Mouse (Mus musculus) CD4-positive helper T cell, adult 2 months (primary cell): Measurements from ENCODE around the gene Gaa.

ENCODE experiments used
- DNase-seq: peaks from one replicate; pipeline ENCODE4 v3.0.0-alpha.2; 2012; ENCODE audit warnings: low read depth, missing footprints, low spot score

The Gaa gene

DNA sequence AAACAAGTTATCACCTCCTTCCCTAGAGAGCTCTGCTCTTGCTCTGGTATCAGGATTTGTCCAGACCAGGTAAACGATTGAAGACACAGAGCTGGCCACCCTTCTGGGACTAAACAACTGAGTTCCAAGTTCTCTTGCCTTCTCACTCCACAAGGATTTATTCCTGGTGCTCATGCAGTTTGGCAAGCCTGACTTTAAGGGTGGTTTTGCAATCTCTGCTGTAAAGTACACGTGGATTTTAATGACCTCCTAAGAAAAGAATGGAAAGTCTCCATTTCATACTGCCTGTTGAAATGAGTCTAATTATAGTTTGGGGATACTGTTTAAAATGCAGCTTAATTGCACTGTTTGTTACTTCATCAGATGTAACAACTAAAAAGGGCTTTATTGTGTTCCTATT, 33.3 kb downstream of the Gaa start:
- DNase-seq = no peak

DNA sequence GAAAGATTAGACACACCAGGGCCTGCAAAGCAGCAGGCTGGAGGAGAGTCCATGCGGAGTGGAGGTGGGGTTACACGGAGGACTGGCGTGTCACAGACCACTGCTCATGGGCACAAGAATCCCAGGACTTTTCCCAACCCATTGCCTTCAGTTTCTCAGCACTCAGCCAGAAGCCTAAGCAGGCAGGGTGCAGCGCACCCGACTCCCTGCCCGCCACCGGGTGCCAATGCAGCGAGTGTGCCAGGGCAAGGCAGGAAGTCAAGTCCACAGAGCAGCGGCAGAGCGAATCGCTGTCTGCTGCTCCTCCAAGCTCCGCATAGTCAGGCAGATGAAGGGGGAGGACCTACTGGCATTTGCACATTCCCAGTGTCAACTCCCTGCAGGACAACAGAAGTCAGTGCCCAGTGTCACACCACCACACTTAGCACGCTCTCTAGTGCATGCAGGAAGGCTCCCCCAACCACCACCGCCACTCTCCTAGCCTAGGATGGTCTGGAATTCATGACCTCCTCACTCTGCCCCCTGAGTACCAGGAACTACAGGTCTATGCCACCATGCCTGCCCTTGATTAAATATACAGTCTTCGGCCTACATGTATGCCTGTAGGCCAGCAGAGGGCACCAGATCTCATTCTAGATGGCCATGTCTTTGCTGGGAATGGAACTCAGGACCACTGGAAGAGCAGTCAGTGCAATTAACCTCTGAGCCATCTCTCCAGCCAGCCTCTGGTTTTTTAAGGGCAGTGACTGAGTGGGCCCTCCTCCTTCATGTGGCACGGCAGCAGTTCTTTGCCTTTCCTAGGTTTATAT, 37.4 kb downstream of the Gaa start:
- peak; percentile 63 for DNase-seq

DNA sequence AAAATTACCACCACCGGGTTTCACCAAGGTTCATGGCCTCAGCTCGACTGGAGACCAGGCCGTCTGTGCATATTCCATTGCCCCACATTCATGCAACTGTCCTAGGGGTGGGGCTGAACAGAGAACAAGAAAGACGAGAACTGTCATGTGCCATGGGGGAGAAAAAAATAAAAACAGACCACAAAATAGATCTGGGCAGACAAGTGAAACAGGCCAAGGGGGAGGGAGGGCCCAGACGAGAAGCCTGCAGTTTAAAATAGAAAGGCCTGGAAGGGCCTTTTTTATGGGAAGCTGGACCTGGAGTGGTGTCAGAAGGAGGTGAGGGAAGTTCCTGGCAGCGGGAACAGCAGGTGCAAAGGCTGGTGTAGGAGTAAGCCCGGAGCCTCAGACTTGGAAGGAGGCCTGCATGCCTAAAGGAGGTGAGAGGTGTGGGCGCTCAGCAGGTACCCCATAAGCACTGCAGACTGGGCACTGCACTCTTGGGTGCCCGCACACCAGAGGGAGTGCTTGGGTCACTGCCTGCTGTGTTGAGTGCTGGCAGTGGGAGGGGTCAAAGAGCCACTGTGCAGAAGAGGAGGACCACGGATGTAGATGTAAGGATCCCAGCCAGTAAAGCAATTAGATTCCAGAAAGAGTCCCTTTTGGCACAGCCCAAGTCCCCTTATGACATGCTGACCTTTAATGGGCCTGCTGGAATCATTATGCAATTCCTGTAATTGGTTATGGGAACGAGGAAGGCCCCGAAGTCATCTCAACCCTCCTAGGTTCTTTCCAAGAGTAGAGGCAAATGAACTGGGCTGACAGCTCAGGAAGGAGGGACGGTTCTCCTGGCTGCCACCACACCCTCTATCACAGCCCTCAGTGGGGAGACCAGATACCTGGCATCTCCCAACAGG, 39.3 kb downstream of the Gaa start:
- no peak for DNase-seq

DNA sequence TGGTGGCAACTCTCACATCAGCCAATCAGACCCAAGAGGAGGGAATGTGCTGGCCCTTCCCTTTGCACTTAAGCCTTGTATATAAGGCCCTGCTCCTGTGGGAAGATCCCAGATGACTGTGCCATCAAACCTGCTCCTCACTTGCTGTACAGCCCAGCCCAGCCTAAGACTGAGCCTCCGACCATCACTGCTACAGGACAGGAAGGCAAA, 39.9 kb downstream of the Gaa start, which contains the start of gene Card14:
Card14 (plus strand) TSS at position 111 of the 210 bp plus-strand sequence.
- DNase-seq = no peak

DNA sequence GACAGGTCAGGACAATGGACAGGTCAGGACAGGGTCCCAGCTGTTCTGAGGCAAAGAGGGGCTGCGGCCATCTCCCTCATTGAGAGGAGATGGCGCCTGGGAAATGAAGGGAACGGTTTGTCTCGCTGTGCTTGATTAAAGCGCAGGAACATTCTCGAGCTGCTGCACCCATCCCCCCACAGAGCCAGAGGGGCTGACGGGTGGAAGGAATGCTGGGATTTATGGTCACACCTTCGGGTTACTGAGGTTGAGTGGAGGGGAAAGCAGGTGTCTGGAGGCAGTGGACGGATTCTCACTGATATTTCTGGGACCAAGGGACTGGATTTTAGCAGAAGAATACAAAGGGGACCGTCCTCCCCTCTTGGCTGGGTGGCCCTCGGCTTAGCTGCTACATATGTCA, 40.2 kb downstream of the Gaa start:
- no peak for DNase-seq

DNA sequence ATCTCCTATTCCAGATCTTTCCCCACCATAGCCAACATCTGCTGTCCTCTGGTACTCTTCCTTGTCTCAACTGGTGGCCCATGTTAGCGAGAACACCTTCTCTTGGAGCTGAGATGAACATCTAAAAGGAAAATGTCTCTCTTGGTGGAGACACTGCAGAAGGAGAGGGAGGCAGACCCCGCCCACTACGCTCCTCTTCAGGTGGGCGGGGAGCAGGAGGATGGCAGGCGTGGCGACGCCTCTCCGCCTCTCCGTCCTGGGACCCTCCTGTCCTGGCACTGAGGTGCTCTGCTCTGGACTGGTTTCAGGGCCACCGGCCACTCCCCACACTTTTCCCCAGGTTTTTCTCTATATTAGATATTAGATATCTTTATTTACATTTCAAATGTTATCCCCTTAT, 42.9 kb downstream of the Gaa start:
- no peak for DNase-seq

DNA sequence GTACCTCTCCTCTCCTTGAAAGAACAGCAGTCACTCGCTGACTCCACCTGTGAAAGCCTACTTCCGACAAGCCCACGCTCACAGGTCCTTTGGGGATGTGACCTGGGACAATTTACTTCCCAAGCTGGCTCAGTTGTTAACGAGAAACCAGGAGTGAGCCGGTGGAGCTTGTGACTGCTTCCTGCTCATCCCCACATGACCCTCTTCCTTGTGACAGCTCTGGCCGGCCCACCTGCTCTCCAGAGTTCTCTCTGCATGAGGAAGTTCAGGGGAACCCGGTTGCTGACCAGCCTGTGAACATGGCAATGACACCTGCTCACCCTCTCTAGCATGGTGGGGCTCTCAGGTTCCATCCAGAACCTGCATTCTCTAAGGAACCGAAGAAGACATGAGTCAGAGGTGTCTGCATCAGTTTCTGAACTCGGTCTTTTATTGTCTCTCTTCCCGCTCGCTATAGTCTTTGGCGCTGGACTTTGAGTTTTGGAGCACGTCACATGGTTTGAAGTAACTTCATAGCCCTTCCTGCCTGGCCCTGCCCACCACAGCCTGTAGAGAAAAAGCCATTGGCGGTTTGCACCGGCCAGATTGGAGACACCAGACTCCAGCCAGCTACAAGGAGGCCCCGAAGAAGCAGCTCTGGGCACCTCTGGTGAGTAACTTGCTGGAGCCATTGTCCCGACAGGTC, 46.7 kb downstream of the Gaa start:
- DNase-seq = no peak

DNA sequence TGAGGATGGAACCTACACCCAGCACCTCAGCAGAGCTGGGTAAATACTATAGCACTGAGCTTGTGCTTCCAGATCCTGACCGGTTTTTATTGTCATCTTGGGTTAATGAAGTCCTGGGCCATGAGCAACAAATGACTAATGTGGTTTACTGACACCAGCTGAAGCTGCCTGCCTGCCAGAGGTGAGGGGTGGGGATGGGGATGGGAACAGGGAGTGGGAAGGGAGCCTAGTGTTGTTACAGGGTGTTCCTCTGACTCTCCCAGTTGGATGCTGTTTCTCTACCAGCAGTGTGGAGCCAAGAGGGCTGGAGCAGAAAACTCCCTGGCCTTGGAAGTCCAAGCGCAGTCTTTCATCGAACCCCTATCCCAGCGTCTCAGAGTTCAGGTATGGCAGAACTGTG, 49.0 kb downstream of the Gaa start:
- DNase-seq = no peak

DNA sequence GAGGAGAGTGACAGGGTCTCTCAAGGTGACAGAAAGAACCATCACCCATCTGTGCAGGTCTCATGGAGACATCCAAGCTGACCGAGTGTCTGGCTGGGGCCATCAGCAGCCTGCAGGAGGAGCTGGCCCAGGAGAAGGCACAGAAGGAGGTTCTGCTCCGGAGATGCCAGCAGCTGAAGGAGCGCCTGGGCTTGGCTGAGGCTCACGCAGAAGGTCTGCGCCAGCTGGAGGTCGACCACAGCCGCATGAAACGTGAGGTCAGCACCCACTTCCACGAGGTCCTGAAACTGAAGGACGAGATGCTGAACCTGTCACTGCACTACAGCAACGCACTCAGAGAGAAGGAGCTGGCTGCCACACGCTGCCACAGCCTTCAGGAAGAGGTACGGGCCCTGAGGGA, 54.8 kb downstream of the Gaa start:
- DNase-seq = no peak

DNA sequence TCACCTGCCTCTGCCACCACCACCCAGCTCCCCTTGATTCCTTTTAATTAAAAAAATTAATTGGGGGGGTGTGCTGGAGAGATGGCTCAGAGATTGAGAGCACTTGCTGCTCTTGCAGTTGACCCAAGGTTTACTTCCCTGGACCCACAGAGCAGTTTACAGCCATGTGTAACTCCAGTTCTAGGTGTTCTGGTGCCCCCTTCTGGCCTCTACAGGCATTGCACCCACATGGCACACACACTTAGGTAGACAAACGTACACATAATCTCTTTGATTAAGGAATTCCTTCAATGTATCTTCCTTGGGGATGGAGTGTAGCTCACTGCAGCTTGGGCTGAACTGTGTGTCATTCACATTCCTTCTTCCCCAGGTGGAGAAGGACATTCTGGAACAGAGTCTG, 57.4 kb downstream of the Gaa start:
- no peak for DNase-seq

DNA sequence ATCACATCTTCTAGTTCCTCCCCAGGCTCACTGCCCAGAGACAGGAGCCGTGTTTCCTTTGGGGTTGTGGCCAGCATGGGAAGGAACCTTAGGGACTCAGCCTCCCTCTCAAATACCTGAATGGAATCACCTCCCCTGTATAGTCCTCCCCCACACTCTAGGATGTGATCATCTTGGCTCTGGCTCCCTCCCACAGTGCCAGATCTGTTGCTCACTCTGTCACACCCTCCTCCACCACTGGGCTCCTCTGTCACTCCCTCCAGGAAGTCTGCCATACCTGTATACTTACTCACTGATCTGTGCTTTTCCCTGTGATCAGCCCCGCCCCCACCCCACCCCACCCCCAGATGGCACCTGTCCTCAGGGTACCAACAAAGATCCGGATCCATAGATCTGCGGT, 62.9 kb downstream of the Gaa start:
- no peak for DNase-seq

DNA sequence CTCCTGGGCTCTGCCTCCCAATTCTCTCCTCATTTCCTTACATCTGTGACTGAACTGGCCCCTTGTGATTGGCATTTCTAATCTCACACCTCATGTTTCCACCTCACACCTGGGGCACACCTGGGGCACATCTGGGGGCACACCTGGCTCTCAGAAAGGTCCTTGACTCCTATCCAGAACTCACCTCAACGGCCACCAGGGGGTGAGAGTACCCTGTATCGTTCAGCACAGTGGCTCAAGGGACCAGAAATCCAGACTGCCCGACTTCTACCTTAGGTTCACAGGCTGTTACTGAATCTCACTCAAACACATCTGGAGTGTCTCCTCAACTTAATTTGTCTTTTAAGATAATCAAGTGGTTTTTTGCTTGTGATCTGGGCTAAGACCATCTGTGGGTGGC, 64.3 kb downstream of the Gaa start:
- DNase-seq = no peak
